Mouse (Mus musculus) MEL (cell line): Measurements from ENCODE around the gene Tnpo1. TPM values are rescaled to one million over a fixed set of nuclear protein-coding genes. Genes with fewer than 3 reads are reported as not detected.

Source experiments
- DNase-seq: peaks from one replicate; pipeline ENCODE4 v3.0.0; 2011; ENCODE audit warnings: low read depth, low spot score
- H3K27ac ChIP-seq: 2 replicates; pipeline ENCODE4 v1.5.1; 2012; ENCODE audit warnings: low read depth, mild to moderate bottlenecking, control low read depth, low read length, moderate library complexity; ENCODE audit not compliant: control insufficient read depth
- H3K27me3 ChIP-seq, 2 experiments: fragments of 150-350 bp in 1 of 2; sonication (generic) in 1 of 2; 2 replicates each; pipeline ENCODE4 v1.6.1; 2012; ENCODE audit warnings: low read length in 2 of 2, mild to moderate bottlenecking in 2 of 2, improper control_type of control experiment in 1 of 2, moderate library complexity in 1 of 2; ENCODE audit not compliant: insufficient read depth in 2 of 2, control insufficient read depth in 1 of 2
- H3K36me3 ChIP-seq, 2 experiments: 2 replicates each; pipeline ENCODE4 v1.6.1; 2012 to 2014; ENCODE audit warnings: low read length in 2 of 2, improper control_type of control experiment in 1 of 2, inconsistent platforms in 1 of 2, mild to moderate bottlenecking in 1 of 2; ENCODE audit not compliant: insufficient read depth in 2 of 2, control insufficient read depth in 1 of 2
- H3K4me1 ChIP-seq, 2 experiments: fragments of 150-350 bp in 1 of 2; sonication (generic) in 1 of 2; 2 replicates each; pipeline ENCODE4 v1.6.1; 2012; ENCODE audit warnings: low read length in 2 of 2, improper control_type of control experiment in 1 of 2, mild to moderate bottlenecking in 1 of 2; ENCODE audit not compliant: insufficient read depth in 2 of 2, control insufficient read depth in 1 of 2
- H3K4me3 ChIP-seq, 2 experiments: fragments of 150-350 bp in 1 of 2; sonication (generic) in 1 of 2; 2 replicates each; pipeline ENCODE4 v1.5.1; 2012; ENCODE audit warnings: low read depth in 2 of 2, low read length in 2 of 2, mild to moderate bottlenecking in 2 of 2, moderate library complexity in 2 of 2, control low read depth in 1 of 2, improper control_type of control experiment in 1 of 2; ENCODE audit not compliant: control insufficient read depth in 1 of 2, insufficient read depth in 1 of 2
- H3K79me2 ChIP-seq: 2 replicates; pipeline ENCODE4 v1.6.1; 2012; ENCODE audit warnings: mild to moderate bottlenecking, low read length, moderate library complexity; ENCODE audit not compliant: control insufficient read depth, poor library complexity, insufficient read depth
- H3K9ac ChIP-seq: 2 replicates; pipeline ENCODE4 v1.6.1; 2012; ENCODE audit warnings: low read depth, mild to moderate bottlenecking, control low read depth, low read length, moderate library complexity; ENCODE audit not compliant: control insufficient read depth, poor library complexity, severe bottlenecking
- H3K9me3 ChIP-seq: fragments of 150-350 bp; sonication (generic); replicated peaks from 2 replicates; pipeline ENCODE4 v1.6.1; 2012; ENCODE audit warnings: mild to moderate bottlenecking, low read length, improper control_type of control experiment, moderate library complexity; ENCODE audit not compliant: insufficient read depth
- CHD1 ChIP-seq: IDR thresholded peaks from 2 replicates; pipeline ENCODE4 v1.6.1; 2012; ENCODE audit warnings: low read depth, mild to moderate bottlenecking, inconsistent platforms, low read length, improper control_type of control experiment
- EP300 ChIP-seq, 2 experiments: IDR thresholded peaks; 2 replicates each; pipeline ENCODE4 v1.6.1; 2011; ENCODE audit warnings: improper control_type of control experiment in 2 of 2, low read length in 2 of 2, low read depth in 1 of 2, mild to moderate bottlenecking in 1 of 2
- ETS1 ChIP-seq: IDR thresholded peaks from 2 replicates; pipeline ENCODE4 v1.6.1; 2012; ENCODE audit warnings: low read depth, mild to moderate bottlenecking, inconsistent platforms, low read length, improper control_type of control experiment, moderate library complexity
- GATA1 ChIP-seq: IDR thresholded peaks from 2 replicates; pipeline ENCODE4 v1.6.1; 2011; ENCODE audit warnings: low read depth, low read length, improper control_type of control experiment
- JUND ChIP-seq: IDR thresholded peaks from 2 replicates; pipeline ENCODE4 v1.6.1; 2011; ENCODE audit warnings: low read depth, mild to moderate bottlenecking, improper control_type of control experiment, low read length
- KAT2A ChIP-seq: conservative IDR thresholded peaks from 2 replicates; pipeline ENCODE4 v1.6.1; 2012; ENCODE audit warnings: low read depth, low read length, improper control_type of control experiment, inconsistent platforms
- MAFK ChIP-seq: IDR thresholded peaks from 2 replicates; pipeline ENCODE4 v1.6.1; 2011; ENCODE audit warnings: low read depth, mild to moderate bottlenecking, low read length, improper control_type of control experiment, borderline replicate concordance
- MAX ChIP-seq: IDR thresholded peaks from 2 replicates; pipeline ENCODE4 v1.6.1; 2011; ENCODE audit warnings: low read length, improper control_type of control experiment
- MAZ ChIP-seq: IDR thresholded peaks from 2 replicates; pipeline ENCODE4 v1.6.1; 2012; ENCODE audit warnings: low read depth, mild to moderate bottlenecking, inconsistent platforms, low read length, improper control_type of control experiment
- MEF2A ChIP-seq: IDR thresholded peaks from 2 replicates; pipeline ENCODE4 v1.6.1; 2014; ENCODE audit warnings: low read depth, mild to moderate bottlenecking, inconsistent platforms, low read length, improper control_type of control experiment; ENCODE audit not compliant: poor library complexity, insufficient replicate concordance, severe bottlenecking; ENCODE audit errors: extremely low read depth
- MYC ChIP-seq: IDR thresholded peaks from 2 replicates; pipeline ENCODE4 v1.6.1; 2011; ENCODE audit warnings: low read depth, mild to moderate bottlenecking, low read length, improper control_type of control experiment, moderate library complexity
- NELFE ChIP-seq: IDR thresholded peaks from 2 replicates; pipeline ENCODE4 v1.6.1; 2011; ENCODE audit warnings: low read depth, low read length, improper control_type of control experiment
- NRF1 ChIP-seq: IDR thresholded peaks from 2 replicates; pipeline ENCODE4 v1.6.1; 2014; ENCODE audit warnings: low read depth, mild to moderate bottlenecking, inconsistent platforms, low read length, improper control_type of control experiment, moderate library complexity; ENCODE audit not compliant: poor library complexity, insufficient read depth, severe bottlenecking
- POLR2A ChIP-seq, 2 experiments: IDR thresholded peaks; 2 replicates each; pipeline ENCODE4 v1.6.1; 2011 to 2012; ENCODE audit warnings: low read length in 2 of 2, mild to moderate bottlenecking in 2 of 2, control low read depth in 1 of 2, improper control_type of control experiment in 1 of 2, low read depth in 1 of 2, moderate library complexity in 1 of 2; ENCODE audit not compliant: control insufficient read depth in 1 of 2, insufficient read depth in 1 of 2, poor library complexity in 1 of 2
- POLR2AphosphoS5 ChIP-seq: IDR thresholded peaks from 2 replicates; pipeline ENCODE4 v1.6.1; 2012; ENCODE audit warnings: low read depth, borderline replicate concordance, mild to moderate bottlenecking, inconsistent platforms, low read length, moderate library complexity, mixed read lengths
- TAL1 ChIP-seq: IDR thresholded peaks from 2 replicates; pipeline ENCODE4 v1.6.1; 2012; ENCODE audit warnings: mild to moderate bottlenecking, inconsistent platforms, low read length, moderate library complexity, mixed read lengths
- TBP ChIP-seq: IDR thresholded peaks from 2 replicates; pipeline ENCODE4 v1.8.0; 2011; ENCODE audit warnings: low read depth, low read length, improper control_type of control experiment
- TCF12 ChIP-seq: IDR thresholded peaks from 2 replicates; pipeline ENCODE4 v1.6.1; 2014; ENCODE audit warnings: low read depth, mild to moderate bottlenecking, inconsistent platforms, low read length, improper control_type of control experiment, moderate library complexity
- USF2 ChIP-seq, 2 experiments: IDR thresholded peaks; 2 replicates each; pipeline ENCODE4 v1.6.1; 2011 to 2012; ENCODE audit warnings: improper control_type of control experiment in 2 of 2, low read length in 2 of 2, borderline replicate concordance in 1 of 2, inconsistent platforms in 1 of 2, low read depth in 1 of 2, mild to moderate bottlenecking in 1 of 2; ENCODE audit not compliant: insufficient read depth in 1 of 2
- ZMIZ1 ChIP-seq: IDR thresholded peaks from 2 replicates; pipeline ENCODE4 v1.6.1; 2012; ENCODE audit warnings: low read depth, mild to moderate bottlenecking, inconsistent platforms, low read length, improper control_type of control experiment, moderate library complexity
- polyA plus RNA-seq, 2 experiments: library from polyadenylated mRNA; stranded (reverse) in 1 of 2; unstranded in 1 of 2; fragments of >175 nt in 1 of 2; fragments of >200 nt in 1 of 2; gene quantifications; 2 replicates each; pipeline versions ENCODE4 v1.2.1 to v1.2.4; 2012; ENCODE audit warnings: low replicate concordance in 2 of 2, low read depth in 1 of 2; ENCODE audit not compliant: insufficient read length in 2 of 2, insufficient read depth in 1 of 2, missing spikeins in 1 of 2
- total RNA-seq: library from RNA; depleted of rRNA; stranded (reverse); fragments of 300-350 nt; gene quantifications from 2 replicates; pipeline ENCODE4 v1.2.3, GENCODE M21; 2012

Gene Tnpo1
- total and polyA plus RNA-seq, 3 experiments, result 48.0 to 123 (median 89.6) TPM

DNA sequence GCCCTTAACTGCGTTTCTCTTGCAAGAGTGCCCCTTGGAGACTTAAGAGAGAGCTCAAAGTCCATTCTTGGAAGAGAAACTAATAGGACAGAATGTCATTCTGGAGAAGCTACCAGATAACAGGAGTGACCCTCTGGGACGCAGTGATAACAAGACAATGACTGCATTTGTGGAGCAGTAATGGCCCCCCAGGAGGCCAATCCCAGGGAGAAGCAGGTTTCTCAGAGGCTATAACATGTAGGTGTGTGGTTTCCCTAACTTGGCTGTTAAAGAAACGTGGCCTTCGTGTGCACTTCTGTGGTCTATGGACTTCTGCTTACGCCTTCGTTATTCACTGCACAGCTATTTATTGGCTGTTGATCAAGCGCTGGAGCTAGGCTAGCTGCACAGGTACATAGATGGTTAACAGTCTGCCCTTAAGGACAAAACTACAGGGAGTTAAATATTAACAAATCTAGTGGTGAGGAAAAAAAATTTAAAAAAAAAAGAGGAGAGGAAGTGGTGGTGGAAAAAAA is 15.7 kb upstream of the Tnpo1 start:
- H3K27ac ChIP-seq, result no peak overlapping the region
- H3K4me3 ChIP-seq, result no peak overlapping the region
- H3K27me3 ChIP-seq, result peaks cover 0 to 2% of the 10 kb centered on the region in 2 experiments; a peak in 1 of 4 replicates
- H3K9me3 ChIP-seq, result no peaks in the 10 kb centered on the region
- peaks cover 0 to 3% of the 10 kb centered on the region in 2 experiments; a peak in 1 of 4 replicates for H3K4me1 ChIP-seq
- H3K36me3 ChIP-seq, result no peaks in the 10 kb centered on the region
- DNase-seq, result no peak
- no peak overlapping the region for H3K9ac ChIP-seq
- H3K79me2 ChIP-seq, result no peaks in the 10 kb centered on the region
- TF ChIP-seq KAT2A (no peak), MEF2A (no peak), JUND (no peak), NELFE (no peak), USF2 (IDR thresholded peaks at IDR 0.05; ENCODE audit: borderline replicate concordance in 1 of 2, insufficient read depth in 1 of 2, low read depth in 1 of 2, low read length in 2 of 2) (no peak), TBP (no peak), POLR2A (IDR thresholded peaks at IDR 0.05; ENCODE audit: control insufficient read depth in 1 of 2, insufficient read depth in 1 of 2, low read depth in 1 of 2, low read length in 2 of 2, poor library complexity in 1 of 2) (no peak), ZMIZ1 (no peak), MAZ (no peak)

GRCm38 (mm10) chr13:98937108-98937507 is 10.9 kb upstream of the Tnpo1 start:
- no peak for TF ChIP-seq USF2 (IDR thresholded peaks at IDR 0.05; ENCODE audit: borderline replicate concordance in 1 of 2, insufficient read depth in 1 of 2, low read depth in 1 of 2, low read length in 2 of 2)
- TF ChIP-seq CHD1, result no peak
- no peak for TF ChIP-seq ETS1
- TF ChIP-seq JUND, result no peak
- TF ChIP-seq POLR2AphosphoS5, result no peak
- no peak for TF ChIP-seq GATA1
- no peak for TF ChIP-seq NRF1
- TF ChIP-seq MAX, result no peak
- no peak for TF ChIP-seq MAFK
- no peak for TF ChIP-seq TAL1
- no peak for TF ChIP-seq MYC
- TF ChIP-seq TCF12, result no peak
- TF ChIP-seq EP300 (IDR thresholded peaks at IDR 0.05; ENCODE audit: low read depth in 1 of 2, low read length in 2 of 2), result no peak
- TF ChIP-seq ZMIZ1, result no peak
- TF ChIP-seq, all 39 proteins: peak for 0
- H3K4me3 ChIP-seq, result no peak overlapping the region
- H3K9me3 ChIP-seq, result no peaks in the 10 kb centered on the region
- no peak overlapping the region for H3K9ac ChIP-seq
- no peak for DNase-seq
- H3K4me1 ChIP-seq, result no peaks in the 10 kb centered on the region
- H3K27ac ChIP-seq, result no peak overlapping the region
- peaks cover 2% of the 10 kb centered on the region in 2 experiments; a peak in 2 of 4 replicates for H3K27me3 ChIP-seq
- no peaks in the 10 kb centered on the region for H3K79me2 ChIP-seq
- H3K36me3 ChIP-seq, result no peaks in the 10 kb centered on the region
